Mouse (Mus musculus) embryonic facial prominence, embryonic 10.5 days (tissue): Measurements from ENCODE around the gene Fut1. TPM values are rescaled to one million over a fixed set of nuclear protein-coding genes. Genes with fewer than 3 reads are reported as not detected.
A peak's percentile ranks its signal among the peaks of the same experiment; 100 is the strongest.

Experiments used
- DNase-seq: peaks from one replicate; pipeline ENCODE4 v3.0.0-alpha.2; 2017; ENCODE audit warnings: low spot score
- H3K27ac ChIP-seq: fragments of 300-500 bp; sonication (generic); replicated peaks from 2 replicates; pipeline ENCODE4 v1.5.1; 2016; ENCODE audit warnings: mild to moderate bottlenecking
- H3K27me3 ChIP-seq: fragments of 300-500 bp; sonication (generic); replicated peaks from 2 replicates; pipeline ENCODE4 v1.6.1; 2016; ENCODE audit warnings: low read depth, mild to moderate bottlenecking; ENCODE audit not compliant: poor library complexity, severe bottlenecking
- H3K36me3 ChIP-seq: fragments of 300-500 bp; sonication (generic); replicated peaks from 2 replicates; pipeline ENCODE4 v1.6.1; 2016; ENCODE audit warnings: mild to moderate bottlenecking, moderate library complexity
- H3K4me1 ChIP-seq: fragments of 300-500 bp; sonication (generic); 2 replicates; pipeline ENCODE4 v1.6.1; 2016
- H3K4me3 ChIP-seq: fragments of 300-500 bp; sonication (generic); 2 replicates; pipeline ENCODE4 v1.5.1; 2016; ENCODE audit warnings: mild to moderate bottlenecking, moderate library complexity
- H3K9me3 ChIP-seq: fragments of 300-500 bp; sonication (generic); 2 replicates; pipeline ENCODE4 v1.6.1; 2016; ENCODE audit warnings: mild to moderate bottlenecking
- WGBS: fragments of 180-500 bp; shearing (Covaris S2); methylation state at CpG from one replicate; pipeline ENCODE4 v1.1.7; 2016; 5-methylcytosine and 5-hydroxymethylcytosine counted together
- polyA plus RNA-seq: library from polyadenylated mRNA; unstranded; fragments of >200 nt; fragmentation: Nextera tagmentation; extraction: Ambion mirVana; gene quantifications from 2 replicates; pipeline ENCODE4 v1.2.1, GENCODE M21; 2016

Fut1 gene
- polyA plus RNA-seq, 1 experiment from 2014 or later, result 0.07 TPM

DNA sequence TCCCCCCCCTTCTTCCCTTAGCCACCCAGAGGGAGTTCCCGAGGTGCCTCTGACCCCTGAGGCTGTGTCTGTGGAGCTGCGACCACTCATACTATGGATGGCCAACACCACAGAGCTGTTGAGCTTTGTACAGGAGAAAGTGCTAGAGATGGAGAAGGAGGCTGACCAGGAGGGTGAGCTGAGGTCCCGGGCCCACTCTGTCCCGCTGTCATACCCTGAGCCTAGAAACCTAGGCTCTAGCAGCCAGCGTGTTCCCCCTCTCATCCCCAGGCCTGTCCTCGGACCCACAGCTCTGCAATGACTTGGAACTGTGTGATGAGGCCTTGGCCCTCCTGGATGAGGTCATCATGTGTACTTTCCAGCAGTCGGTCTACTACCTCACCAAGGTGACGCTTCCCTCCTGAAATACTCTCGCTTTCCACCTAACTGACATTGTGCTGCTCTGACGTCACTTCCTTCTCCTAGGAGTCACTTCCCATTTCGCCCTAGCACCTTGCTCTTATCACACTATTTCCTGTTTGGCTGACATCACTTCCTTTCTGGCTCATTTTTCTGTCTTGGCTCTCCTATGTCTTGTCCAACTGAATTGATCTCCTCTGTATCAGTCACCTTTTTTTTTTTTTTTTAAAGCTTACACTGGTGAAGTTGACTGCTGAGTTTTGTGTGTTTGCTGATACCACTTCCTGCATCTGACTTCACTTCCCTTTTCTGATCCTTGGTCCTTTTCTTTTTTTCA is 18.0 kb downstream of the Fut1 start:
- Histone ChIP-seq H3K9me3 (peaks cover 7% of the 10 kb centered on the region; the same call in 1 of the 2 replicates), H3K4me3 (no peak overlapping the region), H3K27me3 (peaks cover 48% of the 10 kb centered on the region), H3K4me1 (peaks cover 36% of the 10 kb centered on the region), H3K36me3 (peaks cover 14% of the 10 kb centered on the region), H3K27ac (no peak overlapping the region)
- WGBS, result 90% methylated on average over 11 of the region's 11 CpGs
- DNase-seq, result no peak

DNA sequence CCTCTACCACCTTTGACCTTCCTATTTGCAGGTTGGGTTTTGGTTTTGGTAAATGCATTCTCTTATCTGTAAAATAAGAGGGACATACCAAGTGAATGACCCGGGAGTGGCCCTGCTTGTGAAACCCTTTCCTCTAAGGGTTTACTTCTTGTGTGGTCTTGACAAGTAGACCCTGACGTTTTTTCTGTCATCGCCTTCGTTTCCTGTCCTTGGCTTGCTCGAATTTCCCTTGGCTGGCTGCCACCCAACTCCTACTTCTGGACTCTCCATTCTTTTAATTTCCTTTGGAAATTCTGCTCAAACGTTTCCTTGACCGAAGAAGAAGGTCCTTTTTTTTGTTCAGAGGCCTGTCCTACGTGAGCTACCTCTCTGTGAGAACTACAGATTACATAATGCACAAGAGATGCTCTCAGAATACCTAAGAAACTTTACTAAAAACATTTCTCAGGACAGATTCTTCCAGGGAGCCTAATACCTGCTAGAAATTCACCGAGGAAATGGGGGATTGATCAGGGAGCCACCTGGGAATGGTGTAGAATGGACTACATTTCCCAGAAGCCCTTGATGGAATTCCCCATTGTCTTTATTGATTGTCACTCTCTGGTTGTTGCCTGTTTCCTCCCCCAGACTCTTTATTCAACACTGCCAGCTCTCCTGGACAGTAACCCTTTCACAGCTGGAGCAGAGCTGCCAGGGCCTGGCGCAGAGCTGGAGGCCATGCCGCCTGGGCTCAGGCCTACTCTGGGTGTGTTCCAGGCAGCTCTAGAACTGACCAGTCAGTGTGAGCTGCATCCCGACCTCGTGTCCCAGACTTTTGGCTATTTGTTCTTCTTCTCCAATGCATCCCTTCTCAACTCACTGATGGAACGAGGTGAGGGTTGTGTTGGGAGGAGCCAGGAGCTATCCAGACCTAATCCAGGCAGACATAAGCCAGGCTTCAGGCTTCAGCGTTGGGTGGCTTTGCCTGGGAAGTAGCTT is 18.9 kb downstream of the Fut1 start:
- Histone ChIP-seq H3K36me3 (peaks cover 14% of the 10 kb centered on the region), H3K4me3 (no peak overlapping the region), H3K27me3 (peaks cover 48% of the 10 kb centered on the region), H3K9me3 (peaks cover 7% of the 10 kb centered on the region; the same call in 1 of the 2 replicates), H3K27ac (no peak overlapping the region), H3K4me1 (peaks cover 44% of the 10 kb centered on the region)
- DNase-seq, result no peak
- 83% methylated on average over 15 of the region's 15 CpGs for WGBS

GRCm38 (mm10) chr7:45637710-45638109 is 20.6 kb downstream of the Fut1 start:
- Histone ChIP-seq H3K4me1 (peaks cover 54% of the 10 kb centered on the region), H3K4me3 (peak overlapping the region; percentile 49), H3K36me3 (peaks cover 14% of the 10 kb centered on the region), H3K27ac (no peak overlapping the region), H3K27me3 (peaks cover 38% of the 10 kb centered on the region), H3K9me3 (peaks cover 7% of the 10 kb centered on the region; the same call in 1 of the 2 replicates)
- WGBS, result 95% methylated on average over 6 of the region's 6 CpGs
- no peak for DNase-seq

- H3K9me3 ChIP-seq, result peaks cover 7% of the 10 kb centered on the region; the same call in 1 of the 2 replicates
- peaks cover 62% of the 10 kb centered on the region for H3K4me1 ChIP-seq
- H3K27ac ChIP-seq, result peak overlapping the region; percentile 73
- H3K4me3 ChIP-seq, result peak overlapping the region; percentile 49
- DNase-seq, result peak; percentile 97
- peaks cover 14% of the 10 kb centered on the region for H3K36me3 ChIP-seq
- 16% methylated on average over 29 of the region's 29 CpGs for WGBS
- peaks cover 27% of the 10 kb centered on the region for H3K27me3 ChIP-seq
Observed at GRCm38 (mm10) chr7:45638623-45639401, 21.7 kb downstream of the Fut1 start.

GRCm38 (mm10) chr7:45639561-45640027 is 22.5 kb downstream of the Fut1 start, which contains the start of gene Mamstr:
TSS of gene Mamstr (plus strand) at chr7:45639977.
- DNase-seq, result peak; percentile 30
- peak within 1 kb of the TSS; percentile 49; the same call in 1 of the 2 replicates for H3K4me3 ChIP-seq
- peaks cover 14% of the 10 kb centered on the region for H3K36me3 ChIP-seq
- H3K9me3 ChIP-seq, result peaks cover 7% of the 10 kb centered on the region; the same call in 1 of the 2 replicates
- H3K27ac ChIP-seq, result peak within 1 kb of the TSS; percentile 73; the same call in 1 of the 2 replicates
- WGBS, result 18% methylated on average over 19 of the region's 19 CpGs
- H3K4me1 ChIP-seq, result peaks cover 70% of the 10 kb centered on the region
- H3K27me3 ChIP-seq, result peaks cover 26% of the 10 kb centered on the region

GRCm38 (mm10) chr7:45640191-45640957 is 23.3 kb downstream of the Fut1 start:
- 0 out of 2 replicates have a peak overlapping the region, but pooled peaks have one; percentile 19 for H3K27ac ChIP-seq
- no peak for DNase-seq
- peaks cover 71% of the 10 kb centered on the region for H3K4me1 ChIP-seq
- H3K36me3 ChIP-seq, result peaks cover 14% of the 10 kb centered on the region
- 0 out of 2 replicates have a peak overlapping the region, but pooled peaks have one; percentile 23 for H3K4me3 ChIP-seq
- peaks cover 26% of the 10 kb centered on the region for H3K27me3 ChIP-seq
- H3K9me3 ChIP-seq, result peaks cover 7% of the 10 kb centered on the region; the same call in 1 of the 2 replicates
- WGBS, result 73% methylated on average over 19 of the region's 19 CpGs

- Histone ChIP-seq H3K27me3 (peaks cover 26% of the 10 kb centered on the region), H3K4me1 (peaks cover 68% of the 10 kb centered on the region), H3K4me3 (peak overlapping the region; percentile 21; the same call in 1 of the 2 replicates), H3K27ac (peak overlapping the region; percentile 40), H3K9me3 (0 out of 2 replicates have a peak, but pooled peaks cover 1% of the 10 kb centered on the region), H3K36me3 (peaks cover 4% of the 10 kb centered on the region)
- 72% methylated on average over 17 of the region's 17 CpGs for WGBS
- no peak for DNase-seq
Observed at GRCm38 (mm10) chr7:45641391-45642040, 24.4 kb downstream of the Fut1 start.

- 86% methylated on average over 5 of the region's 5 CpGs for WGBS
- no peak for DNase-seq
- Histone ChIP-seq H3K36me3 (no peaks in the 10 kb centered on the region), H3K9me3 (no peaks in the 10 kb centered on the region), H3K27me3 (peaks cover 26% of the 10 kb centered on the region), H3K4me3 (peak overlapping the region; percentile 66), H3K4me1 (peaks cover 68% of the 10 kb centered on the region), H3K27ac (peak overlapping the region; percentile 96; the same call in 1 of the 2 replicates)
Observed at GRCm38 (mm10) chr7:45642083-45642482, 25.0 kb downstream of the Fut1 start.

- H3K27me3 ChIP-seq, result peaks cover 26% of the 10 kb centered on the region
- no peaks in the 10 kb centered on the region for H3K9me3 ChIP-seq
- H3K27ac ChIP-seq, result peak overlapping the region; percentile 96
- H3K4me3 ChIP-seq, result peak overlapping the region; percentile 66
- no peaks in the 10 kb centered on the region for H3K36me3 ChIP-seq
- peaks cover 68% of the 10 kb centered on the region for H3K4me1 ChIP-seq
- WGBS, result 36% methylated on average over 16 of the region's 16 CpGs
- no peak for DNase-seq
Observed at GRCm38 (mm10) chr7:45642503-45643255, 25.6 kb downstream of the Fut1 start.

DNA sequence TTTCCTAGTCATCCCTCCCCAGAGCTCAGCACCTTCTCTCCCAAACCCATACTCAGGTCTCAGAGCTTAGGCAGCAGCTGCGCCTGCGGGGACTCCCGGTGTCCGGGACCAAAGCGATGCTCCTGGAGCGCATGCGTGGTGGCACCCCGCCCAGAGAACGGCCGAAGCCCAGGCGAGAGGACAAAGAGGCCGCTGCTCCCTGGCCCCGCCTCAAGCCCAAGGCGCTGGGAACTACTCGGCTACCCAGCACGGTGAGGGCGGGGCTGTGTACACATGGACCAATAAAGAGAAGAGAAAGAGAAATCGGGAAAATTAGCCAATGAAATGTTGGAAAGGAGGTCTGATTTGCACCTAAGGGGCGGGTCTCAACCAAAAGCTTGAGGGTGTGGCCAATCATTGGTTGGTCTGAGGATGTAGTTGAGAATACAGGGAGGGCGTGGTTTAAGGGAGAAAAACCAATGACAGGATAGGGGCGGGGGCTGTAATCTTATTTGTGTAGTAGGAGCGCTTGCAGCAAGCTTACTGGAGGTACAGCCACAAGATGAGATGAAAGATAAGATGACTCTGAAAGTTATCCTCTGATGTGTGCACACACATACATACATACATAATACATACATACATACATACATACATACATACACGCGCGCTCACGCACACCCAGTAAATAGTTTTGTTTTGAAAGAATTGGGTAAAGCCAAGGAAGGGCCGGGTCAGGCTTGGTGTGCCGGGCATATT is 26.5 kb downstream of the Fut1 start:
- peak; percentile 98 for DNase-seq
- H3K27ac ChIP-seq, result peak overlapping the region; percentile 96
- H3K4me1 ChIP-seq, result peaks cover 59% of the 10 kb centered on the region
- peak overlapping the region; percentile 66 for H3K4me3 ChIP-seq
- no peaks in the 10 kb centered on the region for H3K36me3 ChIP-seq
- under 1% methylated on average over 28 of the region's 28 CpGs for WGBS
- H3K9me3 ChIP-seq, result no peaks in the 10 kb centered on the region
- peaks cover 26% of the 10 kb centered on the region for H3K27me3 ChIP-seq
